Mouse (Mus musculus) limb, embryonic 14.5 days (tissue): ENCODE results near the gene Ank. TPM values are rescaled to one million over a fixed set of nuclear protein-coding genes. Genes with fewer than 3 reads are reported as not detected.

Experiments
- ATAC-seq: fragments of 200-750 bp; cut with Nextera tagmentation; 2 replicates; pipeline ENCODE4 v1.8.0; 2017; ENCODE audit warnings: low read depth, moderate number of reproducible peaks, moderate TSS enrichment; ENCODE audit not compliant: low FRiP score
- DNase-seq: peaks from one replicate; pipeline ENCODE4 v3.0.0-alpha.2; 2015; ENCODE audit warnings: low spot score
- H3K27ac ChIP-seq: fragments of 300-500 bp; sonication (generic); replicated peaks from 2 replicates; pipeline ENCODE4 v1.5.1; 2014; ENCODE audit warnings: low read depth, mild to moderate bottlenecking, low read length, moderate library complexity, mixed read lengths
- H3K27me3 ChIP-seq: fragments of 300-500 bp; sonication (generic); 2 replicates; pipeline ENCODE4 v1.6.1; 2014; ENCODE audit warnings: low read length, mixed read lengths; ENCODE audit not compliant: control insufficient read depth, insufficient read depth
- H3K36me3 ChIP-seq: fragments of 300-500 bp; sonication (generic); 2 replicates; pipeline ENCODE4 v1.6.1; 2014; ENCODE audit warnings: mild to moderate bottlenecking, low read length, moderate library complexity, mixed read lengths; ENCODE audit not compliant: control insufficient read depth, insufficient read depth
- H3K4me1 ChIP-seq: fragments of 300-500 bp; sonication (generic); 2 replicates; pipeline ENCODE4 v1.6.1; 2014; ENCODE audit warnings: antibody characterized with exemption, low read length, mixed read lengths; ENCODE audit not compliant: control insufficient read depth, insufficient read depth
- H3K4me2 ChIP-seq: fragments of 300-500 bp; sonication (generic); replicated peaks from 2 replicates; pipeline ENCODE4 v1.6.1; 2014; ENCODE audit warnings: low read depth, mild to moderate bottlenecking, low read length, moderate library complexity; ENCODE audit not compliant: severe bottlenecking
- H3K4me3 ChIP-seq: fragments of 300-500 bp; sonication (generic); replicated peaks from 2 replicates; pipeline ENCODE4 v1.5.1; 2014; ENCODE audit warnings: low read length
- H3K9ac ChIP-seq: fragments of 300-500 bp; sonication (generic); 2 replicates; pipeline ENCODE4 v1.6.1; 2014; ENCODE audit warnings: mild to moderate bottlenecking, low read depth, low read length, moderate library complexity; ENCODE audit not compliant: severe bottlenecking
- H3K9me3 ChIP-seq: fragments of 300-500 bp; sonication (generic); 2 replicates; pipeline ENCODE4 v1.6.1; 2016; ENCODE audit warnings: low read length; ENCODE audit not compliant: control insufficient read depth
- POLR2A ChIP-seq: fragments of 200-500 bp; IDR thresholded peaks from 2 replicates; pipeline ENCODE4 v1.8.0; 2012; ENCODE audit warnings: inconsistent platforms, mild to moderate bottlenecking, moderate library complexity, borderline replicate concordance; ENCODE audit not compliant: insufficient read depth, insufficient read length; ENCODE audit errors: extremely low read depth
- WGBS: fragments of 180-500 bp; shearing (Covaris S2); extraction: QIAGEN DNeasy Blood & Tissue Kit; methylation state at CpG from one replicate; pipeline ENCODE4 v1.1.7; 2014; 5-methylcytosine and 5-hydroxymethylcytosine counted together
- polyA plus RNA-seq, 2 experiments: library from polyadenylated mRNA; depleted of rRNA in 1 of 2; stranded (reverse) in 1 of 2; unstranded in 1 of 2; fragments of >200 nt; fragmentation: Nextera tagmentation in 1 of 2; extraction: Ambion mirVana in 1 of 2; gene quantifications; 2 replicates each; pipeline versions ENCODE4 v1.2.1 to v1.2.3; 2012 to 2014

The Ank gene
- polyA plus RNA-seq, 2 experiments: 12.3 to 19.4 TPM

DNA sequence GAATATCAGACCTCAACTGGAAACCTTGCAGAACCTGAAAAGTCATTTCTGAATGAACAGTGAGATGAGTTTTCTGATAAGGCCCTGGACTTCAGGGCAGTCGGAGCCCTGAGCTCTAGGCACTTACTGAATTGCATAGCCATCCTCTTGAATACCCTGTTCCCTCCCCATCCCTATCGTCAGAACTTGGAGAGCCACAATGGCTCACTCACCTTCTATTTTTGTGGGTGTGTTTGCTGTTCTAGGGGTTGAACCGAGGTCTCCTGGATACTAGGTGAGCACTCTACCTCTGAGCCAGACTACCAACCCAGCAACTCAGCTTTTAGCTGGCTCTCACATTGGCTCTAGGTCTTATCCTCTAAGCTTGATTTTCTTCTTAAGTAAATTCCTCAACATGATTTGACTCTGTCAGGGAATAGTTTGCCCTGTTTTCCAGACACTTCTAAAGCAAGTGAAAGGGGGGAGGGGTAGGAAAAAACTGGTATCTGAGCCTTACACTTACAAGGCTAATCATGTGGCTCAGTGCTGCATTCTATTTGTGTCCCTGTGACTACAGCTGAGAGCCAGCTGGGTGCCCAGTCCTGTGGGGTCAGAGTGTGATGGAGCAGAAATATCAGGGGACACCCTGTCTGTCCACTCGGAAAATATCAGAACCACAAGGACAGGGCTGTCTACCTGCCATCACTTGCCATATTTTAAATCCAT is 71.2 kb downstream of the Ank start:
- no peak for TF ChIP-seq POLR2A
- ATAC-seq (no peak), DNase-seq (no peak)
- Histone ChIP-seq H3K36me3 (no peaks in the 10 kb centered on the region), H3K4me2 (no peak overlapping the region), H3K27ac (no peak overlapping the region), H3K9ac (no peak overlapping the region), H3K27me3 (no peaks in the 10 kb centered on the region), H3K9me3 (no peaks in the 10 kb centered on the region), H3K4me1 (no peaks in the 10 kb centered on the region), H3K4me3 (no peak overlapping the region)
- 78% methylated on average over 4 of the region's 4 CpGs for WGBS

DNA sequence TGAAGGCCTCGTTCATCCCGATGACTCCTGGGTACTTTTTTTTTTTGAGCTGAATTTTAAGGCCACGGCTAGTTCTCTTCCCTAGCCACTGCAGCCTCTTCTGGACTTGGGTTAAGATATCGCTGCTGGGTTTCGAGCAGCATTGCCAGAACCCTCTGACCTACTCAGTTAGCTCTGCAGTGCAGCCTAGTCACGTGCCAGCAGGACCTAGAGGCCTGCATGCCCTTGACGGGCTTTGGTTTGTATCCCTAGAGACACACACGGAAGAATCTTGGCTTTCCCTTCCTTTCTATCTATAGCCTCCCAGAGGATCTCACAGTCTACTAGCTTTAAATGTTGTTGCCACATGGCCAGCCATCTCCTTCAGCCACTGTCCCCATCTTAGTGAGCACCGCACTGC is 73.3 kb downstream of the Ank start:
- Histone ChIP-seq H3K9me3 (no peaks in the 10 kb centered on the region), H3K4me2 (no peak overlapping the region), H3K27me3 (no peaks in the 10 kb centered on the region), H3K4me3 (no peak overlapping the region), H3K9ac (no peak overlapping the region), H3K4me1 (no peaks in the 10 kb centered on the region), H3K27ac (no peak overlapping the region), H3K36me3 (no peaks in the 10 kb centered on the region)
- DNase-seq (no peak), ATAC-seq (no peak)
- TF ChIP-seq POLR2A: no peak
- 86% methylated on average over 9 of the region's 9 CpGs for WGBS

DNA sequence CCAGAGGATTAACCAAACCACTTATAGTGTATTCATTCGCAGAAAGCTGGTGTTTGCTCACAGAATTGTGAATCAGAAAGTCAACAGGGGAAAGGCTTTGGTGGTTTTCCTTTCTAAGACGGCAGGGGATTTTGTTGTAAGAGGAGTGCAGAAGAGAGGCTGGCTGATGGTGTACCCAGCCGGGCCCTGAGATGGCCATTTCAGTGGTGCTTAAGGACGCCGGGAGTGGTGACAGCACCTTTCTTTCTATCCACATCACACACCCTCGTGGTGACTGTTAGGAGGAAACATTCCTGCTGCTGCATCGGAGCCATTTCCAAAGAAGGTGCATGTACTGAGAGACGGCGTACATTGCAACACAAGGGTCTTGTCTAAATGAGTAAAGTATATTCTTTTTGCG is 78.7 kb downstream of the Ank start:
- Histone ChIP-seq H3K9me3 (no peaks in the 10 kb centered on the region), H3K4me2 (no peak overlapping the region), H3K4me3 (no peak overlapping the region), H3K9ac (no peak overlapping the region), H3K27me3 (no peaks in the 10 kb centered on the region), H3K27ac (no peak overlapping the region), H3K36me3 (no peaks in the 10 kb centered on the region), H3K4me1 (no peaks in the 10 kb centered on the region)
- ATAC-seq (no peak), DNase-seq (no peak)
- no peak for TF ChIP-seq POLR2A
- 92% methylated on average over 10 of the region's 10 CpGs for WGBS

DNA sequence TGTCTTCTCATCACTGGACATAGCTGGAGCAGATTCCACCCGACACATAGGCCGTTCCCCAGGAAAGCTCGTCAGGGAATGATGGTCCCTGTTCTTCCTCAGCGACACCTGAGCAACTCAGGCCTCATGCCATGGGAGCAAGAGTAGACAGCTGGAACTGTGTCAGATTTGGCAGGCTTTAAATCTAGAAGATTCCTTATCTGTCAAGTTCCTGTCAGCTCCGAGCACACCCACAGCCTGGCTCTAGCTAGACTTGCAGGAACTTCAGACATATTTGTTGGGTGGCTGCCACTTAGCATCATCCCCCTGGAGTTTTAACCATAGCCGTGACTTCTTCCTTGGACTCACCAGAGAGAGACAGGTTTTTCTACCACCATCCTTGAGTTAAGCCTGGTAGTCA is 81.6 kb downstream of the Ank start:
- no peak for TF ChIP-seq POLR2A
- DNase-seq: no peak
- WGBS: 77% methylated on average over 6 of the region's 6 CpGs

DNA sequence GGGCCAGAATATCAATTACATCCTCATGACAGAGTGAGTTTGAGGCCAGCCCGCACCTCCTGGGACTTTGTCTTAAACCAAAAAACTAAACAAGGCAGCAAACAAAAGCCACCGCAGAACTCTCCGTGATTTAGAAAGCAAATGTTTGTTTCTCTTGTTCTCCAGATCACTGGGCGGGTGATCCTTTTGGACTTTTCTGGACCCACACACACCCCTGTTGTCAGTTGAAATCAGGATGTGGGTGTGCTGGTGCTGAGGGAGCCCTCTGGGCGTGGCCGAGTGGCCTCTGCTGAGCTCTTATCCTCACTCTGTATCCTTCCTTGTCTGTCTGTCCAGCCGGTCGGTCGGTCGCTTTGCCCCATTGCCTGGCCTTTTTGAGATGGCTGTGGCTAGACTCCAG is 82.6 kb downstream of the Ank start:
- Histone ChIP-seq H3K27ac (no peak overlapping the region), H3K4me3 (no peak overlapping the region), H3K4me2 (no peak overlapping the region), H3K4me1 (no peaks in the 10 kb centered on the region), H3K36me3 (no peaks in the 10 kb centered on the region), H3K9ac (no peak overlapping the region), H3K27me3 (no peaks in the 10 kb centered on the region), H3K9me3 (no peaks in the 10 kb centered on the region)
- TF ChIP-seq POLR2A: no peak
- no peak for ATAC-seq
- 88% methylated on average over 10 of the region's 10 CpGs for WGBS
- DNase-seq: no peak

More for the DNA sequence above, 81.6 kb downstream of the Ank start:
- H3K27ac ChIP-seq: no peak overlapping the region
- no peak overlapping the region for H3K4me2 ChIP-seq
- ATAC-seq: no peak
- no peaks in the 10 kb centered on the region for H3K4me1 ChIP-seq
- no peaks in the 10 kb centered on the region for H3K36me3 ChIP-seq
- H3K9ac ChIP-seq: no peak overlapping the region
- no peaks in the 10 kb centered on the region for H3K27me3 ChIP-seq
- H3K4me3 ChIP-seq: no peak overlapping the region
- H3K9me3 ChIP-seq: no peaks in the 10 kb centered on the region
